Mouse (Mus musculus): Measurements from ENCODE around the gene Polr1e. TPM values are rescaled to one million over a fixed set of nuclear protein-coding genes. Genes with fewer than 3 reads are reported as not detected.

The Polr1e gene
- polyA plus RNA-seq (2021; fragmentation: Nextera tagmentation) = 10.0 and 10.4 TPM in 2 replicates
- long read RNA-seq, experiment 1, transcript Polr1e-204 (12 exons, 2,986 nt) = major isoform, 44 of 54 reads
- long read RNA-seq, experiment 1, partial matches to known transcripts = 4 of 54 reads
- long read RNA-seq, experiment 1, other reads (novel, unspliced or antisense) = 2 of 54 reads
- long read RNA-seq, experiment 2, transcript Polr1e-204 (12 exons, 2,986 nt) = major isoform, 11 of 14 reads
- long read RNA-seq, experiment 2, partial matches to known transcripts = 0 of 14 reads
- long read RNA-seq, experiment 2, other reads (novel, unspliced or antisense) = 3 of 14 reads

GRCm38 (mm10) chr4:45018452-45018980 is at the start of gene Polr1e:
Gene Polr1e, plus strand, starts transcription at chr4:45018583.

GRCm38 (mm10) chr4:44981280-44981973 is 37.0 kb upstream of the Polr1e start, which contains the start of gene Grhpr:
Gene Grhpr, plus strand, starts transcription at chr4:44981395.

GRCm38 (mm10) chr4:45012105-45012975 is 6.0 kb upstream of the Polr1e start, which contains the start of gene Zbtb5:
Gene Zbtb5, minus strand, starts transcription at chr4:45012412.

GRCm38 (mm10) chr4:45084021-45084894 is 65.9 kb downstream of the Polr1e start, which contains the start of gene Fbxo10:
Gene Fbxo10, minus strand, starts transcription at chr4:45084604.

Other genes with a start within 250 kb of the Polr1e start
- gene Grhpr, start 37.2 kb upstream of the Polr1e start, polyA plus RNA-seq (2021; fragmentation: Nextera tagmentation) = 63.6 and 70.5 TPM in 2 replicates
- gene Zbtb5, start 6.2 kb upstream of the Polr1e start, polyA plus RNA-seq (2021; fragmentation: Nextera tagmentation) = 3.1 and 3.5 TPM in 2 replicates
- 8.8 and 12.2 TPM in 2 replicates for gene Fbxo10, start 66.0 kb downstream of the Polr1e start, polyA plus RNA-seq (2021; fragmentation: Nextera tagmentation)
- gene Tomm5, start 89.5 kb downstream of the Polr1e start, polyA plus RNA-seq (2021; fragmentation: Nextera tagmentation) = 201 and 237 TPM in 2 replicates
- gene Frmpd1, start 166.3 kb downstream of the Polr1e start, polyA plus RNA-seq (2021; fragmentation: Nextera tagmentation) = 1.9 and 2.9 TPM in 2 replicates

All from left cerebral cortex, adult 6 months (tissue).